In genomic region chr16:30193294-30194261, GRCm38 (mm10) we compare ENCODE assay signal across 7 mouse cellular contexts.
A peak's percentile ranks its signal among the peaks of the same experiment; 100 is the strongest.
DNase-seq lines count a peak whose midpoint lies in the region; ATAC-seq lines count a peak whose summit lies in the region.

No protein-coding gene starts in this region.

- H3K27ac ChIP-seq in embryonic facial prominence, embryonic 13.5 days, result peak overlapping the region; percentile 55; the same call in 1 of the 2 replicates
- H3K27ac ChIP-seq in hindbrain, embryonic 13.5 days, result peak overlapping the region; percentile 12; the same call in 1 of the 2 replicates
- peak overlapping the region; percentile 62 for H3K27ac ChIP-seq in lung, embryonic 15.5 days

- no peak overlapping the region for H3K4me3 ChIP-seq in embryonic facial prominence, embryonic 13.5 days
- no peak overlapping the region for H3K4me3 ChIP-seq in hindbrain, embryonic 13.5 days
- H3K4me3 ChIP-seq in lung, embryonic 15.5 days, result no peak overlapping the region

- peak; percentile 35 for DNase-seq in urinary bladder, postnatal 25 days (ENCODE audit: low spot score)
- DNase-seq in urinary bladder, postnatal 10 days (ENCODE audit: low spot score), result no peak
- DNase-seq in testis, postnatal 14 days (ENCODE audit: low spot score), result peak; percentile 54
- no peak for DNase-seq in thymus, postnatal 14 days

- peaks cover 54% of the 10 kb centered on the region for H3K4me1 ChIP-seq in embryonic facial prominence, embryonic 13.5 days
- peaks cover 16% of the 10 kb centered on the region for H3K4me1 ChIP-seq in hindbrain, embryonic 13.5 days (replicated peaks)
- H3K4me1 ChIP-seq in lung, embryonic 15.5 days, result peaks cover 58% of the 10 kb centered on the region

- H3K4me2 ChIP-seq in embryonic facial prominence, embryonic 13.5 days, result peak overlapping the region; percentile 9; the same call in 1 of the 2 replicates
- H3K4me2 ChIP-seq in hindbrain, embryonic 13.5 days, result no peak overlapping the region
- peak overlapping the region; percentile 16; the same call in 1 of the 2 replicates for H3K4me2 ChIP-seq in lung, embryonic 15.5 days

- H3K9ac ChIP-seq in embryonic facial prominence, embryonic 13.5 days, result no peak overlapping the region
- H3K9ac ChIP-seq in hindbrain, embryonic 13.5 days, result no peak overlapping the region
- H3K9ac ChIP-seq in lung, embryonic 15.5 days, result no peak overlapping the region

- ATAC-seq in embryonic facial prominence, embryonic 13.5 days (ENCODE audit: insufficient number of reproducible peaks, insufficient read depth, low FRiP score, low TSS enrichment, low read depth), result no peak
- ATAC-seq in hindbrain, embryonic 13.5 days (ENCODE audit: low FRiP score), result peak; percentile 67; the same call in 1 of the 2 replicates
- peak; percentile 75; the same call in 1 of the 2 replicates for ATAC-seq in lung, embryonic 15.5 days (ENCODE audit: borderline replicate concordance, extremely low read depth, low FRiP score, low TSS enrichment)

- H3K27me3 ChIP-seq in embryonic facial prominence, embryonic 13.5 days, result 0 out of 2 replicates have a peak, but pooled peaks cover 5% of the 10 kb centered on the region
- H3K27me3 ChIP-seq in hindbrain, embryonic 13.5 days, result peaks cover 77% of the 10 kb centered on the region
- no peaks in the 10 kb centered on the region for H3K27me3 ChIP-seq in lung, embryonic 15.5 days

- no peaks in the 10 kb centered on the region for H3K36me3 ChIP-seq in embryonic facial prominence, embryonic 13.5 days
- H3K36me3 ChIP-seq in hindbrain, embryonic 13.5 days, result no peaks in the 10 kb centered on the region
- no peaks in the 10 kb centered on the region for H3K36me3 ChIP-seq in lung, embryonic 15.5 days

- no peaks in the 10 kb centered on the region for H3K9me3 ChIP-seq in embryonic facial prominence, embryonic 13.5 days
- no peaks in the 10 kb centered on the region for H3K9me3 ChIP-seq in hindbrain, embryonic 13.5 days
- H3K9me3 ChIP-seq in lung, embryonic 15.5 days, result no peaks in the 10 kb centered on the region

- WGBS in embryonic facial prominence, embryonic 13.5 days, result 47% methylated on average over 8 of the region's 8 CpGs
- WGBS in hindbrain, embryonic 13.5 days, result 44% methylated on average over 8 of the region's 8 CpGs
- WGBS in lung, embryonic 15.5 days, result 36% methylated on average over 8 of the region's 8 CpGs

Comparison
In these comparisons a context has a peak if more than half of its experiments do, and no peak if none do; other contexts are left out.
1. DNase-seq: peak in urinary bladder, postnatal 25 days (single experiment) and testis, postnatal 14 days (single experiment); none in urinary bladder, postnatal 10 days (single experiment) and thymus, postnatal 14 days (single experiment).
2. H3K27ac ChIP-seq: peak in every context shown above with its lines; median percentile 62 in lung, embryonic 15.5 days; 55 in embryonic facial prominence, embryonic 13.5 days; 12 in hindbrain, embryonic 13.5 days.